Mouse (Mus musculus) ES-E14 (cell line): ENCODE data around the gene Ceacam20.

ENCODE experiments used
- CHD2 ChIP-seq: IDR thresholded peaks from 2 replicates; pipeline ENCODE4 v1.6.1; 2014; ENCODE audit warnings: mild to moderate bottlenecking, low read depth, low read length, inconsistent platforms
- MAFK ChIP-seq: IDR thresholded peaks from 2 replicates; pipeline ENCODE4 v1.6.1; 2014; ENCODE audit warnings: mild to moderate bottlenecking, low read depth, low read length, inconsistent platforms; ENCODE audit not compliant: insufficient read depth
- ZC3H11A ChIP-seq: IDR thresholded peaks from 2 replicates; pipeline ENCODE4 v1.6.1; 2012; ENCODE audit warnings: low read depth, mild to moderate bottlenecking, inconsistent platforms, low read length, borderline replicate concordance
- ZNF384 ChIP-seq: IDR thresholded peaks from 2 replicates; pipeline ENCODE4 v1.6.1; 2012; ENCODE audit warnings: low read depth, low read length, inconsistent platforms

GRCm38 (mm10) chr7:19940256-19940655 is 25.0 kb upstream of the Ceacam20 start:
- TF ChIP-seq ZC3H11A, result no peak
- no peak for TF ChIP-seq MAFK
- TF ChIP-seq ZNF384, result no peak
- TF ChIP-seq CHD2, result no peak
